Mouse (Mus musculus) heart, postnatal 36 days (tissue): ENCODE measurements at regions not wholly inside any gene's neighbourhood (a gene's known extent, or its start where the extent isn't known, plus 50 kb on each side); places are given as distances from the start of the nearest gene placed in this dataset.
A peak's percentile ranks its signal among the peaks of the same experiment; 100 is the strongest.

ENCODE experiments used
- DNase-seq, 2 experiments: peaks; one replicate each; pipeline ENCODE4 v3.0.0; 2021 to 2022
- intact Hi-C: fragments of 180-260 bp; cut with DNase I; formaldehyde crosslinking; loops from one replicate; pipeline ENCODE4 v1.15.1; 2025

DNA sequence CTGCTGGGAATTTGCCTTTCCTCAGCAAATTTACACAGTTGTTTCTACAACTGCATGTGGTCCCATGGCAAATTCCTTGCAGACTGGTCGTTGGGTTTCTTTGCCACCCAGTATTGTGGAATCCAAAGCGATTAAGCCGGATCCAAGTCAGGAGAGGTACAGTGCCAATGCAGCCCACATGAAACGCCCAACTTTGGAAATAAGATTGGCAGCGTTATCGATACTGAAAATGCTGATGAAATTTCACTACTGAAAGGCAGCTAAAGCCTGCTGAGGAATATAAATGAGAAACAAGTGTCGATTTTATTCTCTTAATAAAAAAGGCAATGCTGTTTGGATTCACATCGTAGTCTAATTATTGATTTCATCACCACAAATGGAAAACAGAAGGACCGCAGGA, 281.1 kb upstream of the Mmadhc start:
- DNase-seq: no peak
- intact Hi-C loops: no loop called here

- no peak for DNase-seq
- intact Hi-C loops: no loop called here
Measured at GRCm38 (mm10) chr2:50573455-50573854, 276.9 kb upstream of the Mmadhc start.

GRCm38 (mm10) chr2:50571021-50571420, 274.4 kb upstream of the Mmadhc start:
- intact Hi-C loops: no loop called here
- DNase-seq: no peak

GRCm38 (mm10) chr2:50569502-50570285, 273.1 kb upstream of the Mmadhc start:
- no peak for DNase-seq
- intact Hi-C loops: no loop called here

DNA sequence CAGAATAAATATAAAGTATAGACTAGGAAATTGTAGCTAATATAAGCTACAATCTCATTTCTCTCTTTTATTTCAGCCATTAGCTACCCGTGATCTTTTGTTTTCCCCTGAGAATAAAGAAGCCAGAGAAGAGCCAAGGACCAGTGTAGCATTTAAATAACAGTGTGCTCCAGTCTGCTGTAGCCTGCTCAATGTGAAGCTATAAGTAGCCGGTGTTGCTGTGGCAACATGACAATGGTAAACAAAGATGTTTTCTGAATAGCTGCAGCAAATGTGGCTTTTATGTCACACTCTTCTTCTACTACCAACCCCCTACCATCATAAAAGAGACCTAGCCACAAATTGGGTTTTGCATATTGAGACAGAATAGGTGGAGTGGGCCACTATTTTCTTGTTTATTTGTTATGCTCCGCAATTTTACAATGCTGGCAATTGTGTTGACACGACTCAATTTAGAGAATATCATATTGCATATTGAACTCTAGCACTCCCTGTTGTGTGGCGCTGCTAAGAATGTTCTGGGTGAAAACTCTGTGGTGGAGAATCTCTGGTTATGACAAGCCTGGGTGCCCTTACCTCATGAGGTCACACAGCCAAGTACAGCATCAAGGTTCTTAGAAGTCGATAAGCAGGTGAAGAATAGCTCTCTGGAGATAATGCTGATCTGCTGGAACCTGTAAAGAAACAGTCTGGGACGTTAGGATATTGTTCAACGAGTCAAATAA, 272.3 kb upstream of the Mmadhc start:
- DNase-seq: no peak
- intact Hi-C loops: no loop called here

DNA sequence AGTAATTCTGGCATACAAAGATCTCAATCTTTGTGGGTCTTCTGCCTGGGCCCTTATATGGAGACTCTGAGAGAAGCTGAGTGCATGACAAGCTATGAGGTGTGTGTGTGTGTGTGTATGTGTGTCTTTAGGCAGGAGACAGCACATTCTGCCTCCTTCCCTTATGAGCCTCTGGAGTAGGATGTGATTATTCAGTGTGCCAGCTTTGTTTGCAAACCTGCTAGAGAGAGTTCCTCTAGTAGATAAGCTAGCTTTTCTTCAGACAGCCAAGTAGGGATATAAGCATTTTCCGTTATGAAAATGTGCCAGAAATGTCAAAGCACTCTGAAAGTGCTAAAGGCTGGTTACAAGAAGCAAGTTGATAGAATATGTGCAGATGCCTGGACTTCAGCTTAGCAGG, 270.9 kb upstream of the Mmadhc start:
- intact Hi-C loops: no loop called here
- DNase-seq: no peak

- no peak for DNase-seq
- intact Hi-C loops: no loop called here
Measured at GRCm38 (mm10) chr2:50554031-50554430, 257.4 kb upstream of the Mmadhc start.

GRCm38 (mm10) chr2:50552437-50552836, 255.8 kb upstream of the Mmadhc start:
- no peak for DNase-seq
- intact Hi-C loops: no loop called here

DNA sequence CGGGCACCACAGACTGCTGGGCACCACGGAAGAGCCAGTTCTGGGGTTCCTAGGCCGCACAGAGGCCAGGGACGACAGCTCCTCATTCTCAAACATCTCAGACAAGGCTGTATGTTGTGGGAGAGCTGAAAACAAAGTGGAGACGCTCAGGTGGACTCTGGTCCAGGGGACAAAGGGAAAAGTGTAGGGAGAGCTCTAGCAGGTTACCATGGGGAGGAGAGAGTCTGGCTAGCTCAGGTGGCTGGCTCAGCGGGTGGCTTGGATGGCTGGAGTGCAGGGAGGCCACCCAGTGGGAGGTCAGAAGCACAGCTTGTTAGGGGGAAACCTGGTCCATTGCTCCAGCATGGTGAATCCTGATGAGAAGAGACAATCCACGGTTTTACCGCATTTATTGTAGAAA, 253.3 kb upstream of the Mmadhc start:
- intact Hi-C loops: no loop called here

DNA sequence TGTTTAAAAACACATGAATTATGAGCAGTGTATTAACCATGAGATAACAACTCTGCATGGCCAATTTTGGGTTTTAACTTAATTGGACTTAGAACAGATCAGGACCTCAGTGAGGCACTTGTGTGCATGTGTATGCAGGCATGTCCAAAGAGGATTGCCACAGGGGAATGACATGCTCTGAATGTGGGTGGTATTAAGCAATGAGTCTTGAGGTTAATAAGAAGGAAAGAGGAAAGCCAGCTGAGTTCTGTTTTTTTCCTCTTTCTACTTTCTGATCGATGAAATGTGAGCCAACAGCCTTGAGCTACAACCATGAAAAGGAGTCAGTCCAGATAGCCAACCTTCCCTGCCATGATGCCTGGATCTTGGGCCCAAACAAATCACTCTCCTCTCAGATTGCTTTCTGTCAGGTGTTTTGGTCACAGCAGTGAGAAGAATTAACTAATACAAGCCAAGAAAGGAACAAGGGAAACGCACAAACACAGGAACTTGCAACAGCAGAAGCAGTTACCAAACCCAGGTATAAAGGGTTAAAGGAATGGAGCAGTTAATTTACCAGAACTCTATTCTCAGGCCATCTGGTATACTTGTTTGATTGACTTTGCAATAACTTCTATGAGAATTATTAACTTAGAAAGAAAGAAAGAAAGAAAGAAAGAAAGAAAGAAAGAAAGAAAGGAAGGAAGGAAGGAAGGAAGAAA, 243.3 kb upstream of the Mmadhc start:
- DNase-seq: peak in 1 of 2 experiments; percentile 2
- intact Hi-C loops: no loop called here

More for the DNA sequence above, 253.3 kb upstream of the Mmadhc start:
- DNase-seq: no peak

- no peak for DNase-seq
- intact Hi-C loops: no loop called here
Measured at GRCm38 (mm10) chr2:50538068-50538467, 241.5 kb upstream of the Mmadhc start.

DNA sequence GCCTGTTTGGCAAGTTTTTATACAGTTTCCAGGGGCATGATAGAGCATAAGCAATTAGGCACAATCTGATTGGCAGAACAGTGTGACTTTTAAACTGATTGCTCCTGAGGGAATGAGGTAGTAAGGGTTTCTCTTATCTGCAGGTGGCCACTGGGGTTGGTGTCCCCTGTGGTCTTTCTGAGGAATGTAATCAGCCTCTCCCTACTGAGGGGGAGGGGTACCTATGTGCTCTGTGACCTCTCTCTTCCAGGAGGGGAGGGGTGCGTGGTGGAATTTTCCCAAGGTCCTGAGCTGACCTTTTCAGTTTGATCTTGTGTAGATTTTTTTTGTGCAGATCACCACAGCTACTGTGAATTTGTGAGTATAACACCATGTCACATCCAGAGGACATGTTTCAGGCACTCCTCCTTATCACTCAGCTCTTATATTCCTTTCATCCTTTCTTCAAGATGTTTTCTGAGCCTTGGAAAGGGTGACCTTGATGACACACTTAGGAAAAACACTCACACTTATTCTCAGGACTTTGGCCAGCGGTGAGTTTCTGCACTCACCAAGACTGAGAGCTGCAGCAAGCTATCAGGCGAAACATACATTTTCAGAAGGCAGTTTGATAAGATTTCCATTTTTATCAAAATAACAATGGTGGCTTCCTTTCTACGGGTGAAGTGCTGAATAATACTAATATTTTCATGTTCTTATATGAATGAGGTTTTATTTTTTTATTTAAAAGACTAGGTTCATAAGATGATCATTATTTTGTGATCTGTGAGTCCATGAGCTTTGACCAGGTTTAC, 238.7 kb upstream of the Mmadhc start:
- intact Hi-C loops: no loop called here
- DNase-seq: no peak

DNA sequence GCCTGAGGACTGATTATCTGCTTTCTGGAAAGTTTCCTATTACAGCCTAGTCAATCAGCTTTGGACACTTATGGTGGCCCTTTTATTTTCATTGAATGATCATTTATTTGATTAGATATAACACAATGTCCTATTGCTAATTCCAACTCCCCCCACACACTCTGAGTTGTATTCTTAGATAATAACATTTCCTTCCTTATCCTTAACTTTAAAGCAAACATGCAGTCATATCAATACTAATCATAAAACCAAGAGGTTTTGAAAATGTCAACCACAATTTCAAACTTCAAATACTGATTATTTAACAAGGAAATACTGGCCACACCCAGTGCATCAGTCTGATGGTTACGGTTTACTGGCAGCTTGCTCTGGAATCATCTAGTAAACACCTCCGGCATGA, 237.1 kb upstream of the Mmadhc start:
- no peak for DNase-seq
- intact Hi-C loops: no loop called here

DNA sequence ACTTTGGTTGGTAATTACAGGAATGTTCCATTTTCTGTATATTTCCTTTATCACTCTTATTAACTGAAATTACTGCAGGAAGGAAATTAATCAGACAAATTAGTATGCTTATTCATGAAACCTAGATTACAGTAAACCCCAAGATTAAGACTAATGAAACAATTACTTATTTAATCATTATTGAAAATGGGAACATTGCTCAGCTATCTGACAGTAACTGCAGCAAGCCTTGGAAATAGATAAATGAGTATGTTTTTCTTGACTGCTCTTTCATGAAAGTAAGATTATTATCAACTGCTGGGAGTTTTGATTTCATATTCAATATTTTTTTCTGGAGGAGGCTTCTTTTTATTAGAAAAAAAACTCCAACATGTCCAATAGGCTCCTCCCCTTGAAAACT, 230.8 kb upstream of the Mmadhc start:
- intact Hi-C loops: no loop called here
- DNase-seq: no peak

- intact Hi-C loops: no loop called here
- no peak for DNase-seq
Measured at GRCm38 (mm10) chr2:50524838-50525615, 228.4 kb upstream of the Mmadhc start.

- intact Hi-C loops: no loop called here
- DNase-seq: no peak
Measured at GRCm38 (mm10) chr2:50520169-50520568, 223.6 kb upstream of the Mmadhc start.

DNA sequence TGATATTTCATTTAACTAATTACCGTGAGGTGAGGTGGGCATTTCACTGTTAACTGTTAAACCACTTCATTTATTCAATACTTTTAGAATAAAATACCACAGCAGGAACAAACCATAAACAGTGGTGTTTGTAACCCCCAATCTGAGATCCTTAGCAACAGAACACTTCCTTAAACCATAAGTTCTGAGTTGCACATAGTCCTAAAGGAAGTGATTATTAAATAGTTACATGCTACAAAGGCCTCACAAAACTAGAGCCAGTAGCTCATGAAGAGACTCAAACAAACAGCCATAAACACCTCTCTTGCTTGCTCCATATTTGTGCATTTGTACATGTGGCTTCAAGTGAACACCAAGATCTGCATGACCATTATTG, 222.5 kb upstream of the Mmadhc start:
- intact Hi-C loops: no loop called here

DNA sequence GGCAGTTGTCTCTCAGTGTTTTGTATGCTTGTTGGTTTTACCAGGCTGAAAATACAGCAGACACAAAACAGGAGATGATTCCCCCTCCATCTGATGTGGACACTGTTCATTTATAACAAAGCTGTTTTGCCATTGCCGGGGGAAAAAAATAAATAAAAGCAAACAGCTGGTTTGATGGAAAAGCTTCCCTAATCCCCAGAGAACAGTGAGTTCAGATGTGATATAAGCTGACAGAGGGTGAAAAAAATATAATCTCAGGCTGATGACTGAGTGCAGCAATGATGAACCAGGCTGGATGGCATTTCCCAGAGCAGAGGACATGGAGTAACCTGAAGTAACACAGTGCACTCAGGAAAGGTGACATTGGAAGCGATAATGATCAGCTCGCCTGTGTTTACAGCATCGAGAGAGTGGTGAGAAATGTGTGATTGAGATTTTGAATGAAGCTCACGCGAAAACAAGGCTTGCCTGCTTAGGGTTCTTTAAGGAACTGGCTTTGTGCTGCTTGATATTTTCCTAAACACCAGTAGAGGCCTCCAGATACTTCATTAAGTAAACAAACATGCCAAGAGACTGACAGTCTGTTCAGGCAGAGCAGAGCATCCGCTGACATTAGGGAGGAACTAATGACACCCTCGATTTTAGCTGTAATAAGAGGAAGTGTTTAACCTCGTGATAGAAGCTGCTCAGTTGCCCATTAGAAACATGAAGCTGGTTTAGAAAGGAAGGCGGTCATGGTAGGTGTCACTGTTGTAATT, 221.9 kb upstream of the Mmadhc start:
- peak in 1 of 2 experiments; percentile 6 for DNase-seq
- intact Hi-C loops: no loop called here

More for the DNA sequence above, 222.5 kb upstream of the Mmadhc start:
- no peak for DNase-seq

DNA sequence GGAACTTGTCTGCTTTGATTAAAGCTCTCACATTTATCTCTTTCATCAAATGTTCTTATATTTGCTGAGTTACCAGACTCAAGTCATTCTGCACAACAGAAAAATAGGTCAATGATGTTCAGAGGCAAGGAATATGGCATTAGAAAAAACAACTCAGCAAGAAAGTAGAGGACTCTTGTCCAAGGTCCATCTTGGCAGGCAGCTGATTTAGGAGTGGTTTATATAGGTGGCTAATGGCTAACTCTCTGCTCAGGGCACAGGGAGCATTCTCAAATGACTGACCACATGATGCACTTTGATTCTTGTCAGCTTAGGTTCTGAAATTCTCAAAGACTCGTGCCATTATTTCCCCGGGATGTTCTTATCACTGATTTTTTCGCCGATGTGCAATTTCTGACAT, 216.7 kb upstream of the Mmadhc start:
- DNase-seq: no peak
- intact Hi-C loops: no loop called here
